Mouse (Mus musculus) B cell, adult (primary cell): ENCODE results near the gene Hoxa11. TPM values are rescaled to one million over a fixed set of nuclear protein-coding genes. Genes with fewer than 3 reads are reported as not detected.

Source experiments
- total RNA-seq: library from RNA; stranded (reverse); gene quantifications from 4 replicates; pipeline ENCODE4 v1.2.4, GENCODE M21; 2023; ENCODE audit not compliant: inconsistent age

Gene Hoxa11
- total RNA-seq = not detected in 4 replicates

DNA sequence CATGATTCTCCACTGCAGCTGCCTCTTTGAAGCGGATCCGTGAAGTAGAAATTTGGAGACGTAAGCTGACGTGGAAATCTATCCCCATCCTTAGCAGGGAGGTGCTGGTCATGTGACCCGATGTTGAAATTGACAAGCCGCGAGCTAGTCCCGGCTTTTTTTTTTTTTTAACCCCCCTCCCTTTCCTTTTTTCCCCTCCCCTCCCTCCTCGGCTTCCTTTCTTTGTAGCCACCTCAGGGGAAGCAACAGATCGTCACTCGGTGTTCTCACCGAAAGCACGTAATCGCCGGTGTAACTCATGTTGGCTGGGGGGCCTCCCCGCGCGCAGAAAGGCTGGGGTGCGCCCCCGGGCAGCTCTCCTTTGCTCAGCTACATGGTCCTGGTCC is at the start of gene Hoxa11:
Gene Hoxa11, minus strand, starts transcription at position 54 of the 386 bp plus-strand sequence.

DNA sequence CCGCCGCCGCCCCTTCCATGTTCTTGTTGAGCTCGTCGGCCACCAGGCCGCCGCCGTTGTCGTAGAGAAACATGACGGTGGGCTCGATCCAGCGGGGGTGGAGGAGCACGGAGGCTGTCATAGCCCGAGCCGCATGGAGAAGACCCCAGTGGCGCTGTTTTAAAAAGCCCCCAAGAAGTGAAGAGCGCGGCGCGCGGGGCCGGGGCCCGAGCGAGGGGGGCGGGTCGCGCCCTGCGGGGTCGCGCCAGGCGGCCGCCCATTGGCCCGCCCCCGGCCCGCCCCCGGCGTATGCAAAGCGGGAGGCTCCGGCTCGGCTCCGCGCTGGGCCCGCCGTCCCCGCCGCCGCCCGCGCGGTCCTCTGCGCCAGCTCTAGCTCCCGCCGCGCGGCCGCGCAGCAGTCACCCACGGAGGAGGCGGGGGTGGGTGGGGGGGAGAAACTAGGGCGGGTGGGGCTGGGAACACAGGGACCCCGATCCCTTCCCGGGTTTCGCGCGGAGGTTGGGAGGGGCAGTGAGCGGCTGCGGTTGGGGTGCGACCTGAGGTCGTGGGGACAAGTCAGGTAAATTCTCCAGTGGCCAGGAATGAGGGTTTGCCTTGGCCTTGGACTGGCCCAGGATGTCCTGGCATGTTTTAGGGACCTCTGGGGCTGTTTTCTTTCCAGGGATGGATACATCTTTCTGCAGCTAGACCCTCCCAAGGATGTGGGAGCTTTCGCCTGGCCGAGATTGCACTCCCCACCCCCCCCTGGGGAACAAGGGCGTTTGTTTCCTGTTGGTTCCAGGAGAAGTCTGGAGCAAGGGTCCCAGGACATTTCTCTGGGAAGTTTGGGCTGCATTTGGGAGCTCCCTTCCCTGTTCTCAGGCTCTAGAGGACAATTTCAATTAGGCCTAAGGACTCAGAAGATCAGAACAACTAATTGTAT is 15.3 kb upstream of the Hoxa11 start, which contains the start of gene Hoxa13:
Gene Hoxa13, minus strand, starts transcription at position 227 of the 922 bp plus-strand sequence.

DNA sequence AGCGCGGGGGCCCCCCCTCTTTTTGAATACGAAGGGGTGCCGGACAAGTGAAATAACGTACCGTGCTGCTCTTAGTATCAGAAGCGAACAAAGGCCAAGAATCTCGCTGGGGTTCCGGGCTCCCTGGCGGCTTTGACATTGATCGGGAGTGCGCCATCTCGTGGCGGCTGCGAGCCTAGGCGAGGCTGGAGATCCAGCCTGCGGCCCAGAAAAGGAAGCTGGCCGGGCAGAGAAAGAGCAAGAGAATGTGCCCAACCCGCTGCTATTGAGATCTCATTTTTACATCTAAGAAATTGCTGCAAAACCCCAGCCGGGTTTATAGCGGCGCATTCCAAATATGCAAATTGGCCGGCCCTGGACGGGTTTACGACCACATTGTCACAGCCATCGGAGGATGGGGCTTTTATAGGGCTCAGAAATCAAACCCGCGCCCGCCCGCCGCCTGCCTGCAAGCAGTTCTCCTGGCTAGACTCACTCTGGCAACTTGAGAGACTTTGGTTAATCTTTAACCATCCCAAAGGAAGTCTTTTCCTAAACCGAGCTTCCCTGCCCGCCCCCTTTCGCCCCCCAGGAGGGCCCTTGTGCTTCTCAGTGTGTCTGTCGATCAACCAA is 5.1 kb downstream of the Hoxa11 start, which contains the start of gene Hoxa10:
Gene Hoxa10, minus strand, starts transcription at position 466 of the 612 bp plus-strand sequence.

DNA sequence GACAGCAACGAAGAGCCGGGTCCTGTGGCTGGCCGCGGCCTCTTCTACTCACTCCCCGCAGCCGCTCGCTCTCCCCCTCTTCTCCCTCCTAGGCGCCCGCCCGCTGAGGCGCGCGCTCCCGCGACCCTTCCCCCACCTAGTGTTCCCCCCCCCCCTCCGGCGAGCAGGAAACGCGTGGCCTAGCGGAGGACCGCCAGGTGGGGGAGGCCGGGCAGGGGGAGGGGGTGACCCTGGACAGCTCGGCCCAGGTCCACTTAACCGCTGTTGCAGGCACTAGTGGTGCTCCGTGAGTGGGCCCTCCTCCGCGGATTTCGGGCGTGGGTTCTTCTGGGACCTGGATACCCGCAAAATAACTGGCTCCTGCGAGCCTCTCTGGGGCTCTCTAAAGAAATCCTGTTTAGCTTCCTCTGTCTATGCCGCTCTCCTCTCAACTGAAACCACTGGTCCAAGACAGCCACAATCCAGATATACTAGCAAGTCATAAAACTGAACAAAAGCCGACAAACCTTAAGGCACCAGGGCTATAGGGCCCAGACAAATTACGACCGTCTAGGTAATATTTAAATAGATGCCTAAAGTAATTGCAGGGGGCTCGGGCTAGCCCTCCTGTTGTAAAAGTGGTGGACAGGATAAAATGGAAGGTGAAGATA is 15.0 kb downstream of the Hoxa11 start, which contains the start of gene Hoxa9:
Gene Hoxa9, minus strand, starts transcription at position 574 of the 650 bp plus-strand sequence.

DNA sequence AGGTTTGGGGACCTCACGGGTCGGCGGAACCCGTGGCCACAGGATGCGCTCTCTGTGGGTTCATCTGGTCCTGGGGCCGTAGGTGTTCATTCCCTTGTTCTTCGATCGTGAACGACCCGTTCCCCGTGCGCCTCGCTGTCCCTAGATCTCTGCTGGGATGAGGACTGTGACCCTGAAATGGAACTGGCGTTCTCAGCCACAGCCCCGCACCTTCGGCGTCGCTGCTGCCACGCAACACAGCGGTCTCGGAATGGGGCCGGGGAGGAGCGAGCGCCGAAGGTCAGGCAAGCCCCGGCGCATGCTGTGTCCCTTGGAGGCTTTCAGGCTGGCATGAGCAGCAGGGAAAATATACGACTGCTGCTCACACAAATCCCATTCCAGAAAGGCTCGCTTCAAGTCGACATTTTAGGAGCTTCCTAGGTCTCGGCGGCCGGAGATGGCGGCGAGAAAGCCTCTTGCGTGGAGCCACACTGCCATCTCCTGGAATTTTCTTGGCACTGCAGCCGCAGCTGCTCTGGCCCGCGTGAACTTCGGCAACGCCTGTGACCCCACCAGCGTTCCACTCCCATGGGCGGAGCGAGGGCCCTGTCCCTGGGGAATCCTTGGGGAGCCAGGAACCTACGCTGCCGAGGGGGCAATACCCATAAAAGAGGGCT is 24.1 kb downstream of the Hoxa11 start, which contains the start of gene Hoxa7:
Gene Hoxa7, minus strand, starts transcription at position 518 of the 656 bp plus-strand sequence.

DNA sequence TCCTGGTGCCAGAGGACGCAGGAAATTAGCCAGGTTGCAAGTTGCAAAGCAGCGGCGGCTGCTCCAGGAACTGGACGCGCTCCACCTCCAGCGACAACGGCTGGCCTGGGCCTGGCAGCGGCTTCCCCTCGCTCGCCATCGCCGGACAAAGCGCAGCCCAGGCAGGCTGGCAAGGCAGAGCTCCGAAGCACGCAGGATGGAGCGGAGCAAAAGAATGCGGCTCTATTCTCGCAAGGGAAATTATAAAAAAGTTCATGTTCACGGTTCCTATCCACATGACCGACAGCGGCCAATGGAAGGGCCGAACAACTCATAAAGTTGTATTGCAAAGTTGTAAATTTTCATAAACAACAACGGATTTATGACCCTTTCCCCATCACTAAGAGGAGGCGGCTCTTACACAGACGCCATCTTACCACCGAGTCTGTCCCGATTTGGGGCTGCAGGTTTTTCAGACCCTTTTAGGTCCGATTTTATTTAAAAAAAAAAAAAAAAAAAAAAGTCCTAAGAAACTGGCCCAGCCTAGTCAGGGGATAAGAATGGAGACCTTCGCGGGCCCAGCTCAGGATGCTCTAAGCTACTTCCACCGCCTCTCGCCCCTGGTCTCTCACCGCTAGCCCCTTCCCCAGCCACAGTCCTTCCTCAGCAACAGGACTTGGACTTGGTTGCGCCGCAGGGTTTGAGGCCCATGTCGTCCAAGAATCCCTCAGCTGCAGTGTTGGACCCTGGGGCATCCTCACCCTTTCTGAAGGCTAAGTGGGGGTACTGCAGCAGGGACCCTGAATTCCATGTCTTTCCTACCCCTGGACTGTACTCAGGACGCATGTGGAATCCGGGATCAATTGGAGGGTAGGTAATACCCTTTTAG is 32.3 kb downstream of the Hoxa11 start, which contains the start of the genes Hoxa3 and Gm28308:
Gene Hoxa3, minus strand, starts transcription at position 218 of the 868 bp plus-strand sequence.
Gene Gm28308, minus strand, starts transcription at position 221 of the 868 bp plus-strand sequence.

DNA sequence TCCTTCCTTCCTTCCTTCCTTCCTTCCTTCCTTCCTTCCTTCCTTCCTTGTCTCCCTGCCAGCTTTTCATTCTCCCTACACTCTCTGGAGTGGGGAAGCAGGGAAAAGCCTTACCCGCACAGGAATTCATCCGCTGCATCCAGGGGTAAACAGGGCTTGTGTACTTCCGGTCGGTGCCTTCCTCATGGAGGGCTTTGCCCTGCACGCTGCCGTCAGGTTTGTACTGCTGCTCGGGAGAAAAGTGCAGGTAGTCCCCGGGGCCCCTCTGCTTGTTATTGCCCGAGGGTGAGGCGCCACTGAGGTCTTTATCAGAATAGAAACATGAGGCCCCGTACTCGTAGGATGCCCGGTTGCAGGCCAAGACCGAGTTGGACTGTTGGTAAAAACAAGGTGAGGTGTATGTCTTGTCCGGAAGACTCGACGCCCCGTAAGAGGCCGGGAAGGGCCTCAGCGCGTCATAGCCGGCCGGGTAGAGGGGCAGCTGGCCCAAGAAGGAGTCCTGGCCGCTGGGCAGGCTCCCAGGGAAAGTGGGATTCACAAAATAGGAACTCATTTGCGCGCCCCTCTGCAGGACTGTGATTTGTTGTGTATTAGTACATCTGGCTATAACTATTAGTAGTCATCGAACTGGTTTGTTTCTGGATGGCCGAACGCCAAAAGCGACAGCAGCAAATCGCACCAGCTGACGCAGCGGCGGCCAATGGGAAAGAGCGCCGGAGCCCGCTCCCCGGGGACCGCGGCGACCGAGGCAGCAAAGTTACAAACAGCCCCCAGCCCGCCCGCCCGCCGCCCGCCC is 37.3 kb downstream of the Hoxa11 start, which contains the start of gene Hoxa6:
Gene Hoxa6, minus strand, starts transcription at position 651 of the 796 bp plus-strand sequence.

DNA sequence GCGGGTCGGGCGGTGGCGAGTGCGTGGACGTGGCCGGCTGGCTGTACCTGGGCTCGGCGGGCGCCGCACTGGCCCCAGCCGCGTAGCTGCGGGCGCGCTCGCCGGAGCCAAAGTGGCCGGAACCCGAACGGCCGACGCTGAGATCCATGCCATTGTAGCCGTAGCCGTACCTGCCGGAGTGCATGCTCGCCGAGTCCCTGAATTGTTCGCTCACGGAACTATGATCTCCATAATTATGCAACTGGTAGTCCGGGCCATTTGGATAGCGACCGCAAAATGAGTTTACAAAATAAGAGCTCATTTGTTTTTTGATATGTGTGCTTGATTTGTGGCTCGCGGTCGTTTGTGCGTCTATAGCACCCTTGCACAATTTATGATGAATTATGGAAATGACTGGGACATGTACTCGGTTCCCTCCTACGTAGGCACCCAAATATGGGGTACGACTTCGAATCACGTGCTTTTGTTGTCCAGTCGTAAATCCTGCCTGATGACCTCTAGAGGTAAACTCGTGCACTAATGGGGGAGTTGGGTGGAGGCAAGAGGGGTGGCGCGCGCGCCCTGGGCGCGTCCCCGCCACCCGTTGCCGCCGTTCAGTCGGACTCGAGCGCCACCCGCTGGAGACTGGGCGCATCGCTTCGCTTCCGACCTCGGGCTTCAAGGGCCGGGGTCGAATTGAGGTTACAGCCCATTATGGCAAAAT is 41.4 kb downstream of the Hoxa11 start, which contains the start of gene Hoxa5:
Gene Hoxa5, minus strand, starts transcription at position 538 of the 703 bp plus-strand sequence.

Other genes starting within 250 kb of the Hoxa11 start
- 40.7 to 48.9 TPM (median 44.1 TPM) in 4 replicates for gene Skap2, start 233.3 kb downstream of the Hoxa11 start, total RNA-seq
- gene Hoxa1, start 87.5 kb downstream of the Hoxa11 start, total RNA-seq = not detected in 4 replicates
- gene Hoxa2, start 81.0 kb downstream of the Hoxa11 start, total RNA-seq = not detected in 4 replicates
- not detected in 4 replicates for gene 5730596B20Rik, start 68.3 kb downstream of the Hoxa11 start, total RNA-seq
- not detected in 4 replicates for gene Hoxa4, start 54.1 kb downstream of the Hoxa11 start, total RNA-seq
- gene Hoxa5, start 41.2 kb downstream of the Hoxa11 start, total RNA-seq = not detected in 4 replicates
- 0.64 TPM in 1 of 4 replicates, not detected in the others for gene Hoxa6, start 37.1 kb downstream of the Hoxa11 start, total RNA-seq
- 0.18 TPM in 1 of 4 replicates, not detected in the others for gene Hoxa3, start 32.5 kb downstream of the Hoxa11 start, total RNA-seq
- not detected in 4 replicates for gene Gm28308, start 32.5 kb downstream of the Hoxa11 start, total RNA-seq
- gene Hoxa7, start 24.0 kb downstream of the Hoxa11 start, total RNA-seq = not detected in 4 replicates
- not detected in 4 replicates for gene Hoxa9, start 14.7 kb downstream of the Hoxa11 start, total RNA-seq
- not detected in 4 replicates for gene Hoxa10, start 5.0 kb downstream of the Hoxa11 start, total RNA-seq
- not detected in 4 replicates for gene Hoxa13, start 15.1 kb upstream of the Hoxa11 start, total RNA-seq
- not detected in 4 replicates for gene Evx1, start 67.7 kb upstream of the Hoxa11 start, total RNA-seq